Mouse (Mus musculus) liver, postnatal 0 days (tissue): ENCODE data around the gene Lmx1a.

Experiments
- CTCF ChIP-seq: sonication (generic); IDR thresholded peaks from 2 replicates; pipeline ENCODE4 v1.5.1; 2016; ENCODE audit warnings: antibody characterized with exemption, low read depth
- EP300 ChIP-seq: IDR thresholded peaks from 2 replicates; pipeline ENCODE4 v1.6.1; 2016; ENCODE audit warnings: antibody characterized with exemption, low read depth, mild to moderate bottlenecking

- TF ChIP-seq CTCF (no peak), EP300 (no peak)
These were observed 115.8 kb downstream of the Lmx1a start for GRCm38 (mm10) chr1:167804836-167805235.
